25 mouse cellular contexts compared by ENCODE assay signal in the genomic region with DNA sequence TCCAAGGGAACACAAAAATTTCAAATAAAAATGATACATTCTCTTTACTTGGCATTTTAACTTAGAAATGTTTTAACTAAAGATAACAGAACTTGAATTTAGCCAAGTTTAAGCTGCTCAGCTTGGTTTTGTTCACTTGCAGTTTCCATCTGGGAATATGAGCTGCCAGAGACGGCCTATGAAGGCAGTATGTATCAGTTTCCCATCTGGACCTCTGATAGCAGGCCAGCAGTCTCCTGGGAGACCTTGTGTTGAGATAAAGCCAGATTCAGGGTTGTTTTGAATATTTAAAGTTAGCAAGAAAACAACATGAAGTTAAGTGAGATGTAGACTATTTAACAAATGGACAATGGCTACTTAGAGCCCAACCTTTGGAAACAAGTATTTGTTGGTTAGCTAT.
DNase-seq lines count a peak whose midpoint lies in the region; ATAC-seq and TF ChIP-seq lines count a peak whose summit lies in the region.
"Had no signal": no experiment of that assay in that cellular context is flagged by ENCODE, and none has a peak within 500 bp of the region (broad histone marks: within the 10 kb centered on the region; RNA-seq: fewer than 3 reads in every experiment).

No protein-coding gene starts in this region.

- H3K36me3 ChIP-seq in forebrain, postnatal 0 days (ENCODE audit: insufficient read depth), result no peaks in the 10 kb centered on the region
- no peaks in the 10 kb centered on the region for H3K36me3 ChIP-seq in forebrain, embryonic 14.5 days (ENCODE audit: control insufficient read depth, insufficient read depth, low read length)
- H3K36me3 ChIP-seq in heart, embryonic 11.5 days (ENCODE audit: control insufficient read depth, insufficient read depth, low read length), result no peaks in the 10 kb centered on the region
- no peaks in the 10 kb centered on the region for H3K36me3 ChIP-seq in intestine, embryonic 15.5 days
- H3K36me3 ChIP-seq: forebrain, embryonic 15.5 days; hindbrain, embryonic 13.5 days; liver, embryonic 12.5 days; midbrain, embryonic 12.5 days had no signal

- peak; percentile 67 for DNase-seq in forebrain, postnatal 0 days
- no peak for DNase-seq in forebrain, embryonic 14.5 days (ENCODE audit: low spot score)
- DNase-seq in heart, adult 8-10 months (ENCODE audit: low spot score), result peak; percentile 3
- DNase-seq in brain, adult 2 months (ENCODE audit: low read depth, low spot score), result peak; percentile 41
- DNase-seq in layer of hippocampus, adult 2 months (ENCODE audit: low spot score in 2 of 2), result peak; percentile 25 to 53
- DNase-seq in left cerebral cortex, adult 18-20 months (ENCODE audit: low spot score in 2 of 2), result no peak
- DNase-seq: adrenal gland, postnatal 10 days; cerebellum, adult 18-20 months; gastrocnemius, postnatal 14 days; heart, postnatal 36 days; kidney, adult 9 months; kidney, postnatal 25 days; liver, postnatal 0 days; lung, postnatal 36 days; right cerebral cortex, postnatal 25 days; thymus, adult 2 months; thymus, postnatal 36 days had no signal

- H3K4me3 ChIP-seq in forebrain, postnatal 0 days (ENCODE audit: low read depth, low read length), result no peak overlapping the region
- no peak overlapping the region for H3K4me3 ChIP-seq in forebrain, embryonic 14.5 days (ENCODE audit: low read depth, low read length)
- H3K4me3 ChIP-seq in heart, embryonic 11.5 days (ENCODE audit: low read depth, low read length), result no peak overlapping the region
- no peak overlapping the region for H3K4me3 ChIP-seq in layer of hippocampus, adult 2 months
- no peak overlapping the region for H3K4me3 ChIP-seq in intestine, embryonic 15.5 days (replicated peaks)
- H3K4me3 ChIP-seq: forebrain, embryonic 15.5 days; hindbrain, embryonic 13.5 days; liver, embryonic 12.5 days; midbrain, embryonic 12.5 days had no signal

- TF ChIP-seq CTCF in forebrain, postnatal 0 days (IDR thresholded peaks at IDR 0.05; ENCODE audit: low read depth), result no peak
- TF ChIP-seq CTCF in layer of hippocampus, adult 2 months (conservative IDR thresholded peaks at IDR 0.05), result no peak

- ATAC-seq in forebrain, postnatal 0 days, result peak; percentile 81
- ATAC-seq in forebrain, embryonic 14.5 days, result no peak
- ATAC-seq in heart, embryonic 11.5 days (replicated peaks; ENCODE audit: insufficient number of reproducible peaks, low FRiP score, low TSS enrichment), result no peak
- no peak for ATAC-seq in intestine, embryonic 15.5 days
- ATAC-seq: forebrain, embryonic 15.5 days; intestine, postnatal 0 days; liver, embryonic 12.5 days; liver, postnatal 0 days; Patski had no signal

- no peaks in the 10 kb centered on the region for H3K27me3 ChIP-seq in forebrain, postnatal 0 days (ENCODE audit: insufficient read depth, low read length)
- H3K27me3 ChIP-seq in forebrain, embryonic 14.5 days (replicated peaks; ENCODE audit: control insufficient read depth, insufficient read depth, low read length), result no peaks in the 10 kb centered on the region
- H3K27me3 ChIP-seq in heart, embryonic 11.5 days (ENCODE audit: control insufficient read depth, insufficient read depth, low read length), result no peaks in the 10 kb centered on the region
- no peaks in the 10 kb centered on the region for H3K27me3 ChIP-seq in intestine, embryonic 15.5 days (replicated peaks)
- H3K27me3 ChIP-seq: forebrain, embryonic 15.5 days; hindbrain, embryonic 13.5 days; liver, embryonic 12.5 days; midbrain, embryonic 12.5 days had no signal

- H3K9me3 ChIP-seq in forebrain, postnatal 0 days (ENCODE audit: low read length), result no peaks in the 10 kb centered on the region
- no peaks in the 10 kb centered on the region for H3K9me3 ChIP-seq in forebrain, embryonic 14.5 days (replicated peaks; ENCODE audit: control insufficient read depth, low read length)
- no peaks in the 10 kb centered on the region for H3K9me3 ChIP-seq in heart, embryonic 11.5 days (replicated peaks; ENCODE audit: control insufficient read depth, low read length)
- no peaks in the 10 kb centered on the region for H3K9me3 ChIP-seq in intestine, embryonic 15.5 days
- H3K9me3 ChIP-seq: forebrain, embryonic 15.5 days; hindbrain, embryonic 13.5 days; liver, embryonic 12.5 days; midbrain, embryonic 12.5 days had no signal

- H3K9ac ChIP-seq in forebrain, postnatal 0 days, result no peak overlapping the region
- no peak overlapping the region for H3K9ac ChIP-seq in forebrain, embryonic 14.5 days (ENCODE audit: low read length)
- no peak overlapping the region for H3K9ac ChIP-seq in heart, embryonic 11.5 days (ENCODE audit: low read depth, low read length)
- H3K9ac ChIP-seq in intestine, embryonic 15.5 days, result no peak overlapping the region
- H3K9ac ChIP-seq: forebrain, embryonic 15.5 days; hindbrain, embryonic 13.5 days; liver, embryonic 12.5 days; liver, postnatal 0 days; midbrain, embryonic 12.5 days had no signal

- no peak overlapping the region for H3K27ac ChIP-seq in forebrain, postnatal 0 days (ENCODE audit: low read depth, low read length)
- no peak overlapping the region for H3K27ac ChIP-seq in forebrain, embryonic 14.5 days (ENCODE audit: low read depth, low read length)
- H3K27ac ChIP-seq in heart, embryonic 11.5 days (ENCODE audit: low read depth, low read length), result no peak overlapping the region
- peak overlapping the region; percentile 83 for H3K27ac ChIP-seq in layer of hippocampus, adult 2 months
- H3K27ac ChIP-seq in intestine, embryonic 15.5 days, result no peak overlapping the region
- H3K27ac ChIP-seq: forebrain, embryonic 15.5 days; hindbrain, embryonic 13.5 days; liver, embryonic 12.5 days; midbrain, embryonic 12.5 days had no signal

- no peaks in the 10 kb centered on the region for H3K4me1 ChIP-seq in forebrain, postnatal 0 days (ENCODE audit: insufficient read depth)
- no peaks in the 10 kb centered on the region for H3K4me1 ChIP-seq in forebrain, embryonic 14.5 days (ENCODE audit: control insufficient read depth, insufficient read depth, low read length)
- no peaks in the 10 kb centered on the region for H3K4me1 ChIP-seq in heart, embryonic 11.5 days (ENCODE audit: control insufficient read depth, insufficient read depth, low read length)
- no peaks in the 10 kb centered on the region for H3K4me1 ChIP-seq in intestine, embryonic 15.5 days (replicated peaks)
- H3K4me1 ChIP-seq: forebrain, embryonic 15.5 days; hindbrain, embryonic 13.5 days; liver, embryonic 12.5 days; midbrain, embryonic 12.5 days had no signal

- no peak overlapping the region for H3K4me2 ChIP-seq in forebrain, postnatal 0 days (ENCODE audit: low read depth)
- no peak overlapping the region for H3K4me2 ChIP-seq in forebrain, embryonic 14.5 days (ENCODE audit: low read length)
- H3K4me2 ChIP-seq in heart, embryonic 11.5 days, result no peak overlapping the region
- no peak overlapping the region for H3K4me2 ChIP-seq in intestine, embryonic 15.5 days (replicated peaks)
- H3K4me2 ChIP-seq: forebrain, embryonic 15.5 days; hindbrain, embryonic 13.5 days; liver, embryonic 12.5 days; midbrain, embryonic 12.5 days had no signal

- WGBS in forebrain, postnatal 0 days, result 58% methylated on average over 1 of the region's 1 CpGs
- WGBS in forebrain, embryonic 14.5 days, result 71% methylated on average over 1 of the region's 1 CpGs
- WGBS in heart, embryonic 11.5 days (ENCODE audit: insufficient replicate concordance), result 62% methylated on average over 1 of the region's 1 CpGs
- WGBS in intestine, embryonic 15.5 days, result 77% methylated on average over 1 of the region's 1 CpGs

Comparison
In these comparisons a context has a peak if more than half of its experiments do, and no peak if none do; other contexts are left out.
1. DNase-seq: peak in forebrain, postnatal 0 days (single experiment), heart, adult 8-10 months (single experiment), brain, adult 2 months (single experiment) and layer of hippocampus, adult 2 months (2 of 2); none in forebrain, embryonic 14.5 days (single experiment) and left cerebral cortex, adult 18-20 months (0 of 2).